Mouse (Mus musculus) thymus, postnatal 10 days (tissue): ENCODE measurements around the gene Il1a.

ENCODE experiments used
- DNase-seq, 2 experiments: peaks; one replicate each; pipeline ENCODE4 v3.0.0; 2021; ENCODE audit warnings: low spot score in 2 of 2

Il1a gene

DNA sequence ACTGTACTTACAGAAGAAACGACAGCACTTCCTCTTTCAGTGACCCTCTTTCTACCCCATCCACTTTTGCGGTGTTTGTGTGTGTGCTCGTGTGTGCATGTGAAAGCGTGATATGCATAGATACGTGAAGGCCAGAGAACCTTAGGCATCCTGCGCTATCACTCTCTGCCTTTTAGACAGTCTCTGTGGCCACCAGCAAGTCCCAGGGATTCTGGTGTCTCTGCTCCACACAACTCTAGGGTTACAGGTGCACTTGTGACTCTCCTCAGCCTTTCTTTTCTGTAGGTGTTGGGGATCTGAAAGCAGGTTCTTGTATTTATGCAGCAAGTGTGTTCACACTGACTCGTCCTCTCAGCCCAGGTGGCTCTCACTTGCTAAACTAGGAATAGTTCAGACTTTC lies 44.5 kb downstream of the Il1a start:
- no peak for DNase-seq

- DNase-seq: no peak
Observed at GRCm38 (mm10) chr2:129263073-129263472, 46.7 kb downstream of the Il1a start.

DNA sequence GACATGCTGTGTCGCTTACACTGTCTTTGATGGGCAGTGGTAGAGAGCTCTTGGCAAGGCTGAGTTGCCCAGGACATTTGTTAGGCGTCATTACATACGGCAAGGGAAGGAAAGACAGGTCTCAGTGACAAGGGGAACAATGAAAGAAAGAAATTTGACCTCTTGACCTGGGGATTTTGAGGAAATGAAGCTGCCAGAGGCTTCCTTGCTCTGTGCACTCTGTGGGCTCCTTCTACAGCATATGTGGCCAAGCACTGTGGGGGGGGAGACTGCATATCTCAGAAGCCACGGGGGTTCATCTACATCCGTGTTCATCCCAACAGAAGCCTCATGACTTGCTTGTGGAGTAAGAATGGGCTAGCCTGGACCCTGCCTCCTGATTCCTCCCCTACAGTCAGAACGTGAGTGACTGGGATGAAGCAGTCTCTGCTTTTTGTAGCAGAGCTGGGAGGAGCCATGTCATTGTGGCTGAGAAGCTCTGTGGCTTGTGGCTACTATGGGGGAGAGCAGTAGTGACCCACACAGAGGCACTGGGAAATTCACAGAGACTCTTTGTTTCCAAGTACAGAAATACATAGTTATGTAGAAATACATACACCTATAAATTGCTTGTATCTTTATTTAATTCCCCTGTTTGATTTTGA lies 48.5 kb downstream of the Il1a start:
- no peak for DNase-seq

GRCm38 (mm10) chr2:129260646-129261045 lies 49.1 kb downstream of the Il1a start:
- DNase-seq: no peak

GRCm38 (mm10) chr2:129258475-129259211 lies 51.1 kb downstream of the Il1a start:
- DNase-seq: peak; percentile 34 to 87

DNA sequence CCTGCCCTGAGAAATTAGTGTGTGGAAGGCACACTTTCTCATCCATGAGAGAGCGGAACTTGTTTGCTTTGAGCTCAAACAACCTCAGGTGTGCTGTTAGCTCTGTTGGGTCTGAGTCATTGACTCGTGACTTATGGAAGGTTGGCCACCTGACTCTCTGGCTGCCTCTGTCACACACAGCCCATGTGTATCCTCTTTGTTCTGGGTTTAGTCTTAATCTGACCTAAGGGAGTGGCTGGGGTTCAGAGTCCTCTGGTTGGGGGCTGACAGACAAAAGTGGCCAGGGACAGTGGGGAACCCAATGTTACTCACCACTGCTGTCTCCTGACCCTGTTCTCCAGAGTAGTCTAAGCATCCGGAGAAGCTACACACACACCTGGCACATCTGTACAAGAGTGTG lies 51.7 kb downstream of the Il1a start:
- DNase-seq: no peak

GRCm38 (mm10) chr2:129256006-129256405 lies 53.8 kb downstream of the Il1a start:
- no peak for DNase-seq

DNA sequence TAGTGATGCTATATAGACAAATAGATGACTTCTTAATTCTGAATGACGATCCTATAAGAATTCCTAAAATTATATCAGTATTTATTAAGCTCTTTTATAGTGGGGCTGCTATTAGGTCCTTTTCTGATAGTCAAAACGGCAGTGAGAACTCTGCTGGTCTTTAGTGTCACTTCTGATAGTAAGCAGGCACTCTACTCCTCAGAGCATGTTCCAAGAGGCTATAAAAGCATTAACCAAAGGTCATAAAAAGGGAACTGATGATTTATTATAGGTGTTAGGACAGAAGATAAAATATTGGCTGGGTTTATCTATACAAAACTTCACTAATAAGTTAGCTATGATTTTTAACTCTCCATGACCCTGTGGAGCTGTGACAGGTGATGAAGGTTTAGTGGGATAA lies 55.7 kb downstream of the Il1a start:
- no peak for DNase-seq

DNA sequence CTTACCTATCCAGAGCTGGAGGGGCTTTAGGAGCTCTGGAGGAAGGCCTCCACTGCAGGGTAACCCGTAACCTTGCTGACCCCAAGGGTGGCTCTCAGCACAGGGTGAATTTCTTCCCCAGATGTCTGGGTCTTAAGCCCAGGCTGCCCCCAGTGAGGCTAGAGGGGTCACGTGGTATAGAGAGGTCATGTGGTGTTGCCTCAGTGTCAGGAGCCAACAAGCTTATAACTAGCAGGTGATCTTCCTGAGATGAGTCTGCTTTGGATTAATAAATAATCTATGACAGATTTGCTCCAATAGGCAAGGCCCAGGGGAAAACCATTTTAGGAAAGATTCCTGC lies 56.2 kb downstream of the Il1a start:
- DNase-seq: no peak

- no peak for DNase-seq
Observed at GRCm38 (mm10) chr2:129252836-129253630, 56.7 kb downstream of the Il1a start.
